ENCODE assay signal across 30 mouse cellular contexts in the genomic region with DNA sequence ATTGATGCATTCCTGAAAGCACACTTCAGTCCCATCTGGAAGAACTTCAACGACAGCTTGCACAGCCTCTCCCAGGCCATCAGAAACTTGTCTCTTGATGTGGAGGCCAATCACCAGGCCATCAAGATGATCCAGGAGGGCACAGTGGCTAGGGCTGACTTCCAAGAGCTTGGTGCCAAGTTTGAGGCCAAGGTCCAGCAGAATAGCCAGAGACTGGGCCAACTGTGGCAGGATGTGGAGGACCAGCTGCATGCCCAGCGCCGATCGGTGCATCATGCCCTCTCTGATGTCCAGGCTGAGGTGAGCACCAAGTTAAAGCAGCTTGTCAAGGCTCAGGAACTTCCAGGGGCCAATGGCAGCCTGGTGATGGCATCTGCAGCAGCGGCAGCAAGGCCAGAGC. TPM values are rescaled to one million over a fixed set of nuclear protein-coding genes. Genes with fewer than 3 reads are reported as not detected.
DNase-seq lines count a peak whose midpoint lies in the region.
"Had no signal": no experiment of that assay in that cellular context is flagged by ENCODE, and none has a peak within 500 bp of the region (broad histone marks: within the 10 kb centered on the region; RNA-seq: fewer than 3 reads in every experiment).

No protein-coding gene starts in this region.

- no peak overlapping the region for H3K4me3 ChIP-seq in heart, embryonic 10.5 days
- H3K4me3 ChIP-seq: embryonic facial prominence, embryonic 13.5 days; erythroblast, embryonic 14.5 days; forebrain, embryonic 12.5 days; hindbrain, embryonic 12.5 days; limb, embryonic 13.5 days; midbrain, embryonic 12.5 days; neural tube, embryonic 15.5 days had no signal

- WGBS in heart, embryonic 10.5 days = 84% methylated on average over 5 of the region's 5 CpGs

- no peaks in the 10 kb centered on the region for H3K9me3 ChIP-seq in heart, embryonic 10.5 days
- H3K9me3 ChIP-seq: embryonic facial prominence, embryonic 13.5 days; forebrain, embryonic 12.5 days; hindbrain, embryonic 12.5 days; limb, embryonic 13.5 days; midbrain, embryonic 12.5 days; neural tube, embryonic 15.5 days had no signal

- intact Hi-C loops in heart, postnatal 14 days (cut with DNase I) = no loop called here

- DNase-seq in adrenal gland, postnatal 14 days = peak; percentile 51
- DNase-seq in adrenal gland, adult 8-10 months = no peak
- peak; percentile 74 for DNase-seq in heart, embryonic 10.5 days (ENCODE audit: low spot score)
- DNase-seq in heart, postnatal 14 days = no peak
- peak; percentile 65 for DNase-seq in kidney, adult 9 months
- no peak for DNase-seq in kidney, postnatal 4 days
- peak; percentile 56 to 70 for DNase-seq in kidney, postnatal 36 days
- DNase-seq in c-Kit-positive CD71-positive TER-119-positive erythroid progenitor cells, embryonic 14.5 days (ENCODE audit: low spot score) = no peak
- DNase-seq: cerebellum, adult 18-20 months; cerebellum, postnatal 36 days; embryo, embryonic 11 days; lung, embryonic 14.5 days; right cerebral cortex, adult 18-20 months; right cerebral cortex, postnatal 4 days; thymus, postnatal 25 days had no signal

- H3K27ac ChIP-seq in heart, embryonic 10.5 days = no peak overlapping the region
- H3K27ac ChIP-seq: embryonic facial prominence, embryonic 13.5 days; forebrain, embryonic 12.5 days; hindbrain, embryonic 12.5 days; kidney, postnatal 0 days; limb, embryonic 13.5 days; liver, embryonic 14.5 days; midbrain, embryonic 12.5 days; neural tube, embryonic 15.5 days had no signal

- 0 out of 2 replicates have a peak, but pooled peaks cover 5% of the 10 kb centered on the region for H3K4me1 ChIP-seq in heart, embryonic 10.5 days
- H3K4me1 ChIP-seq: embryonic facial prominence, embryonic 13.5 days; hindbrain, embryonic 12.5 days; limb, embryonic 13.5 days; neural tube, embryonic 15.5 days had no signal

- H3K27me3 ChIP-seq in heart, embryonic 10.5 days (ENCODE audit: insufficient read depth, poor library complexity, severe bottlenecking) = no peaks in the 10 kb centered on the region
- H3K27me3 ChIP-seq: embryonic facial prominence, embryonic 13.5 days; forebrain, embryonic 12.5 days; hindbrain, embryonic 12.5 days; limb, embryonic 13.5 days; midbrain, embryonic 12.5 days; neural tube, embryonic 15.5 days had no signal

- peaks cover 54% of the 10 kb centered on the region for H3K36me3 ChIP-seq in heart, embryonic 10.5 days

RNA-seq across cellular contexts. Expression of a gene that starts 22.6 kb away (rescaled TPM):
- 34.2 and 35.1 TPM in 2 replicates for total RNA-seq in adrenal gland, postnatal 14 days (2021)
- 10 to 100 TPM; 27.7 to 45.8 (median 39.9) TPM for total RNA-seq in adrenal gland, adult 8-10 months (2022)
- polyA plus RNA-seq in heart, embryonic 10.5 days (2016; fragmentation: Nextera tagmentation; extraction: Ambion mirVana) = 13.9 and 23.7 TPM in 2 replicates
- 10 to 100 TPM; 39.5 to 43.8 TPM for total RNA-seq in heart, postnatal 14 days (2021)
- total RNA-seq: megakaryocyte, adult 5-6 weeks had no signal
- polyA plus RNA-seq: erythroblast, embryonic 14.5 days had no signal

RNA-seq across cellular contexts. Expression of a gene that starts 23.3 kb away (rescaled TPM):
- 17.4 and 33.4 TPM in 2 replicates for total RNA-seq in adrenal gland, postnatal 14 days (2021)
- 100 to 1,000 TPM in 1 of 4 experiments, 10 to 100 TPM in 3; 19.1 to 206 (median 82.2) TPM for total RNA-seq in adrenal gland, adult 8-10 months (2022)
- polyA plus RNA-seq in heart, embryonic 10.5 days (2016; fragmentation: Nextera tagmentation; extraction: Ambion mirVana) = 2.3 and 4.6 TPM in 2 replicates
- 1 to 10 TPM; 5.0 to 5.7 TPM for total RNA-seq in heart, postnatal 14 days (2021)
- total RNA-seq: megakaryocyte, adult 5-6 weeks had no signal
- polyA plus RNA-seq: CD4-positive, CD25-positive, alpha-beta regulatory T cell, adult 4 months; erythroblast, embryonic 14.5 days had no signal

RNA-seq across cellular contexts. Expression of a gene that starts 42.6 kb away (rescaled TPM):
- total RNA-seq in adrenal gland, postnatal 14 days (2021) = 4.0 TPM in 1 of 2 replicates, not detected in the other
- total RNA-seq in adrenal gland, adult 8-10 months (2022) = not detected
- polyA plus RNA-seq in heart, embryonic 10.5 days (2016; fragmentation: Nextera tagmentation; extraction: Ambion mirVana) = not detected in 2 replicates
- total RNA-seq in heart, postnatal 14 days (2021) = not detected
- total RNA-seq: gastrocnemius, postnatal 4 days; left cerebral cortex, postnatal 14 days; megakaryocyte, adult 5-6 weeks had no signal
- polyA plus RNA-seq: CD4-positive, CD25-positive, alpha-beta regulatory T cell, adult 4 months; erythroblast, embryonic 14.5 days; forebrain, embryonic 12.5 days; heart, postnatal 0 days; hindbrain, embryonic 12.5 days; lung, embryonic 14.5 days; midbrain, embryonic 12.5 days; neural tube, embryonic 15.5 days; stomach, embryonic 14.5 days had no signal

Comparison
In these comparisons a context has a peak if more than half of its experiments do, and no peak if none do; other contexts are left out.
1. DNase-seq: peak in adrenal gland, postnatal 14 days (single experiment), heart, embryonic 10.5 days (single experiment), kidney, adult 9 months (single experiment) and kidney, postnatal 36 days (2 of 2); none in adrenal gland, adult 8-10 months (single experiment), heart, postnatal 14 days (0 of 2), kidney, postnatal 4 days (0 of 2) and c-Kit-positive CD71-positive TER-119-positive erythroid progenitor cells, embryonic 14.5 days (single experiment).